Mouse (Mus musculus): ENCODE data around the gene Kif3c. TPM values are rescaled to one million over a fixed set of nuclear protein-coding genes. Genes with fewer than 3 reads are reported as not detected.

The Kif3c gene
- polyA plus RNA-seq, 1 experiment from 2014 or later = 8.6 TPM

- Histone ChIP-seq H3K9ac (ENCODE audit: low read length) (no peak overlapping the region), H3K9me3 (replicated peaks; ENCODE audit: control insufficient read depth, low read length) (no peaks in the 10 kb centered on the region), H3K27ac (ENCODE audit: low read length) (no peak overlapping the region), H3K27me3 (ENCODE audit: control insufficient read depth, insufficient read depth, low read length) (no peaks in the 10 kb centered on the region), H3K4me1 (ENCODE audit: control insufficient read depth, insufficient read depth, low read length) (0 out of 2 replicates have a peak, but pooled peaks cover 5% of the 10 kb centered on the region), H3K4me3 (replicated peaks; ENCODE audit: low read length) (no peak overlapping the region), H3K4me2 (ENCODE audit: low read depth, low read length) (no peak overlapping the region), H3K36me3 (ENCODE audit: control insufficient read depth, insufficient read depth, low read length) (no peaks in the 10 kb centered on the region)
- no peak for ATAC-seq (ENCODE audit: insufficient read depth, low FRiP score)
- WGBS = 86% methylated on average over 5 of the region's 5 CpGs
Observed at GRCm38 (mm10) chr12:3436446-3436845, 71.5 kb downstream of the Kif3c start.

GRCm38 (mm10) chr12:3437815-3438214 is 72.9 kb downstream of the Kif3c start:
- H3K4me1 ChIP-seq (ENCODE audit: control insufficient read depth, insufficient read depth, low read length) = 0 out of 2 replicates have a peak, but pooled peaks cover 6% of the 10 kb centered on the region
- 94% methylated on average over 1 of the region's 1 CpGs for WGBS
- no peak overlapping the region for H3K4me2 ChIP-seq (ENCODE audit: low read depth, low read length)
- no peak overlapping the region for H3K27ac ChIP-seq (ENCODE audit: low read length)
- H3K9ac ChIP-seq (ENCODE audit: low read length) = no peak overlapping the region
- H3K9me3 ChIP-seq (replicated peaks; ENCODE audit: control insufficient read depth, low read length) = no peaks in the 10 kb centered on the region
- H3K27me3 ChIP-seq (ENCODE audit: control insufficient read depth, insufficient read depth, low read length) = no peaks in the 10 kb centered on the region
- H3K4me3 ChIP-seq (replicated peaks; ENCODE audit: low read length) = no peak overlapping the region
- no peak for ATAC-seq (ENCODE audit: insufficient read depth, low FRiP score)
- H3K36me3 ChIP-seq (ENCODE audit: control insufficient read depth, insufficient read depth, low read length) = no peaks in the 10 kb centered on the region

GRCm38 (mm10) chr12:3440916-3441315 is 76.0 kb downstream of the Kif3c start:
- H3K36me3 ChIP-seq (ENCODE audit: control insufficient read depth, insufficient read depth, low read length) = 0 out of 2 replicates have a peak, but pooled peaks cover 5% of the 10 kb centered on the region
- H3K4me2 ChIP-seq (ENCODE audit: low read depth, low read length) = no peak overlapping the region
- H3K9ac ChIP-seq (ENCODE audit: low read length) = no peak overlapping the region
- no peaks in the 10 kb centered on the region for H3K27me3 ChIP-seq (ENCODE audit: control insufficient read depth, insufficient read depth, low read length)
- WGBS = 65% methylated on average over 2 of the region's 2 CpGs
- no peaks in the 10 kb centered on the region for H3K9me3 ChIP-seq (replicated peaks; ENCODE audit: control insufficient read depth, low read length)
- H3K4me3 ChIP-seq (replicated peaks; ENCODE audit: low read length) = no peak overlapping the region
- ATAC-seq (ENCODE audit: insufficient read depth, low FRiP score) = no peak
- H3K4me1 ChIP-seq (ENCODE audit: control insufficient read depth, insufficient read depth, low read length) = 0 out of 2 replicates have a peak, but pooled peaks cover 6% of the 10 kb centered on the region
- H3K27ac ChIP-seq (ENCODE audit: low read length) = no peak overlapping the region

GRCm38 (mm10) chr12:3441361-3441760 is 76.4 kb downstream of the Kif3c start:
- no peaks in the 10 kb centered on the region for H3K27me3 ChIP-seq (ENCODE audit: control insufficient read depth, insufficient read depth, low read length)
- no peak overlapping the region for H3K9ac ChIP-seq (ENCODE audit: low read length)
- H3K4me2 ChIP-seq (ENCODE audit: low read depth, low read length) = no peak overlapping the region
- no peak overlapping the region for H3K27ac ChIP-seq (ENCODE audit: low read length)
- H3K4me3 ChIP-seq (replicated peaks; ENCODE audit: low read length) = no peak overlapping the region
- H3K9me3 ChIP-seq (replicated peaks; ENCODE audit: control insufficient read depth, low read length) = no peaks in the 10 kb centered on the region
- no peak for ATAC-seq (ENCODE audit: insufficient read depth, low FRiP score)
- 81% methylated on average over 5 of the region's 5 CpGs for WGBS
- H3K4me1 ChIP-seq (ENCODE audit: control insufficient read depth, insufficient read depth, low read length) = 0 out of 2 replicates have a peak, but pooled peaks cover 6% of the 10 kb centered on the region
- H3K36me3 ChIP-seq (ENCODE audit: control insufficient read depth, insufficient read depth, low read length) = 0 out of 2 replicates have a peak, but pooled peaks cover 5% of the 10 kb centered on the region

- 91% methylated on average over 3 of the region's 3 CpGs for WGBS
- Histone ChIP-seq H3K36me3 (ENCODE audit: control insufficient read depth, insufficient read depth, low read length) (peaks cover 7% of the 10 kb centered on the region; the same call in 1 of the 2 replicates), H3K9ac (ENCODE audit: low read length) (no peak overlapping the region), H3K27me3 (ENCODE audit: control insufficient read depth, insufficient read depth, low read length) (no peaks in the 10 kb centered on the region), H3K4me1 (ENCODE audit: control insufficient read depth, insufficient read depth, low read length) (no peaks in the 10 kb centered on the region), H3K9me3 (replicated peaks; ENCODE audit: control insufficient read depth, low read length) (no peaks in the 10 kb centered on the region), H3K4me3 (replicated peaks; ENCODE audit: low read length) (no peak overlapping the region), H3K27ac (ENCODE audit: low read length) (no peak overlapping the region), H3K4me2 (ENCODE audit: low read depth, low read length) (no peak overlapping the region)
- no peak for ATAC-seq (ENCODE audit: insufficient read depth, low FRiP score)
Observed at GRCm38 (mm10) chr12:3453554-3453953, 88.6 kb downstream of the Kif3c start.

Other genes with a start within 250 kb of the Kif3c start
- gene Rab10, start 55.2 kb upstream of the Kif3c start, polyA plus RNA-seq (2015; fragmentation: Nextera tagmentation; extraction: Ambion mirVana) = 76.5 and 76.8 TPM in 2 replicates
- 18.3 and 18.8 TPM in 2 replicates for gene Asxl2, start 61.7 kb downstream of the Kif3c start, polyA plus RNA-seq (2015; fragmentation: Nextera tagmentation; extraction: Ambion mirVana)
- gene Dtnb, start 207.2 kb downstream of the Kif3c start, polyA plus RNA-seq (2015; fragmentation: Nextera tagmentation; extraction: Ambion mirVana) = 24.8 and 30.1 TPM in 2 replicates